In genomic region chr3:147101053-147101764, GRCm38 (mm10) we compare ENCODE assay signal across 12 mouse cellular contexts.
A peak's percentile ranks its signal among the peaks of the same experiment; 100 is the strongest.
DNase-seq lines count a peak whose midpoint lies in the region; ATAC-seq and TF ChIP-seq lines count a peak whose summit lies in the region.
"Had no signal": no experiment of that assay in that cellular context is flagged by ENCODE, and none has a peak within 500 bp of the region (broad histone marks: within the 10 kb centered on the region; RNA-seq: fewer than 3 reads in every experiment).

No protein-coding gene starts in this region.

- no peak overlapping the region for H3K4me2 ChIP-seq in hindbrain, embryonic 11.5 days (replicated peaks; ENCODE audit: low read depth, low read length)
- H3K4me2 ChIP-seq in hindbrain, postnatal 0 days (ENCODE audit: low read depth, low read length), result no peak overlapping the region
- H3K4me2 ChIP-seq in midbrain, embryonic 12.5 days (replicated peaks), result no peak overlapping the region
- H3K4me2 ChIP-seq in midbrain, postnatal 0 days (ENCODE audit: low read depth, low read length, poor library complexity, severe bottlenecking), result no peak overlapping the region

- no peaks in the 10 kb centered on the region for H3K9me3 ChIP-seq in hindbrain, embryonic 11.5 days (ENCODE audit: control insufficient read depth, low read length)
- H3K9me3 ChIP-seq in hindbrain, postnatal 0 days (ENCODE audit: low read length), result no peaks in the 10 kb centered on the region
- H3K9me3 ChIP-seq in midbrain, embryonic 12.5 days, result no peaks in the 10 kb centered on the region
- no peaks in the 10 kb centered on the region for H3K9me3 ChIP-seq in midbrain, postnatal 0 days (ENCODE audit: low read length)

- H3K27me3 ChIP-seq in hindbrain, embryonic 11.5 days (ENCODE audit: control insufficient read depth, insufficient read depth, low read length), result no peaks in the 10 kb centered on the region
- no peaks in the 10 kb centered on the region for H3K27me3 ChIP-seq in hindbrain, postnatal 0 days (ENCODE audit: insufficient read depth, low read length)
- H3K27me3 ChIP-seq in midbrain, embryonic 12.5 days, result peaks cover 19% of the 10 kb centered on the region
- no peaks in the 10 kb centered on the region for H3K27me3 ChIP-seq in midbrain, postnatal 0 days (ENCODE audit: insufficient read depth, low read length)

- H3K4me1 ChIP-seq in hindbrain, embryonic 11.5 days (replicated peaks; ENCODE audit: control insufficient read depth, insufficient read depth, low read length), result 0 out of 2 replicates have a peak, but pooled peaks cover 2% of the 10 kb centered on the region
- H3K4me1 ChIP-seq in hindbrain, postnatal 0 days (ENCODE audit: insufficient read depth, low read length), result peaks cover 3% of the 10 kb centered on the region; the same call in 1 of the 2 replicates
- peaks cover 39% of the 10 kb centered on the region for H3K4me1 ChIP-seq in midbrain, embryonic 12.5 days
- peaks cover 8% of the 10 kb centered on the region for H3K4me1 ChIP-seq in midbrain, postnatal 0 days (ENCODE audit: insufficient read depth, low read length)

- ATAC-seq in hindbrain, embryonic 11.5 days (ENCODE audit: low FRiP score), result peak; percentile 31; the same call in 1 of the 2 replicates
- ATAC-seq in hindbrain, postnatal 0 days, result no peak
- ATAC-seq in midbrain, embryonic 12.5 days (ENCODE audit: low FRiP score, low read depth), result no peak
- no peak for ATAC-seq in midbrain, postnatal 0 days (ENCODE audit: low FRiP score)
- no peak for ATAC-seq in megakaryocyte-erythroid progenitor cell, adult 5-6 weeks (replicated peaks; ENCODE audit: low FRiP score, low TSS enrichment, poor library complexity, severe bottlenecking)
- ATAC-seq: CD4-positive, CD25-positive, alpha-beta regulatory T cell, adult 4 months had no signal

- DNase-seq in hindbrain, embryonic 11.5 days (ENCODE audit: low spot score), result no peak
- no peak for DNase-seq in hindbrain, postnatal 0 days (ENCODE audit: low spot score)
- DNase-seq in midbrain, postnatal 0 days (ENCODE audit: low spot score), result no peak
- DNase-seq in kidney, postnatal 4 days, result peak; percentile 45 to 52
- DNase-seq in gastrocnemius, postnatal 10 days, result no peak
- DNase-seq: cerebellum, adult 2 months; gastrocnemius, postnatal 25 days; right cerebral cortex, postnatal 4 days; thymus, postnatal 14 days had no signal

- H3K27ac ChIP-seq in hindbrain, embryonic 11.5 days (ENCODE audit: low read depth, low read length), result no peak overlapping the region
- H3K27ac ChIP-seq in hindbrain, postnatal 0 days, result no peak overlapping the region
- peak overlapping the region; percentile 25; the same call in 1 of the 2 replicates for H3K27ac ChIP-seq in midbrain, embryonic 12.5 days (replicated peaks)
- no peak overlapping the region for H3K27ac ChIP-seq in midbrain, postnatal 0 days (ENCODE audit: low read depth, low read length)

- no peaks in the 10 kb centered on the region for H3K36me3 ChIP-seq in hindbrain, embryonic 11.5 days (ENCODE audit: control insufficient read depth, insufficient read depth, low read length)
- no peaks in the 10 kb centered on the region for H3K36me3 ChIP-seq in hindbrain, postnatal 0 days (ENCODE audit: insufficient read depth, low read length)
- H3K36me3 ChIP-seq in midbrain, embryonic 12.5 days, result no peaks in the 10 kb centered on the region
- no peaks in the 10 kb centered on the region for H3K36me3 ChIP-seq in midbrain, postnatal 0 days (ENCODE audit: insufficient read depth, low read length)

- H3K9ac ChIP-seq in hindbrain, embryonic 11.5 days (ENCODE audit: low read depth, low read length), result no peak overlapping the region
- no peak overlapping the region for H3K9ac ChIP-seq in hindbrain, postnatal 0 days (replicated peaks; ENCODE audit: low read length)
- no peak overlapping the region for H3K9ac ChIP-seq in midbrain, embryonic 12.5 days (replicated peaks)
- H3K9ac ChIP-seq in midbrain, postnatal 0 days (replicated peaks; ENCODE audit: low read length, poor library complexity, severe bottlenecking), result no peak overlapping the region

- TF ChIP-seq CTCF in hindbrain, postnatal 0 days (IDR thresholded peaks at IDR 0.05; ENCODE audit: low read depth), result no peak
- no peak for TF ChIP-seq CTCF in midbrain, postnatal 0 days (IDR thresholded peaks at IDR 0.05)

- WGBS in hindbrain, embryonic 11.5 days, result 58% methylated on average over 7 of the region's 7 CpGs
- 35% methylated on average over 7 of the region's 7 CpGs for WGBS in hindbrain, postnatal 0 days
- WGBS in midbrain, embryonic 12.5 days, result 48% methylated on average over 7 of the region's 7 CpGs
- 35% methylated on average over 7 of the region's 7 CpGs for WGBS in midbrain, postnatal 0 days

- no peak overlapping the region for H3K4me3 ChIP-seq in hindbrain, embryonic 11.5 days (ENCODE audit: low read depth, low read length)
- no peak overlapping the region for H3K4me3 ChIP-seq in hindbrain, postnatal 0 days (ENCODE audit: low read length)
- H3K4me3 ChIP-seq in midbrain, embryonic 12.5 days, result no peak overlapping the region
- no peak overlapping the region for H3K4me3 ChIP-seq in midbrain, postnatal 0 days (ENCODE audit: low read depth, low read length)

Comparison
In these comparisons a context has a peak if more than half of its experiments do, and no peak if none do; other contexts are left out.
1. DNase-seq: peak in kidney, postnatal 4 days (2 of 2); none in hindbrain, embryonic 11.5 days (single experiment), hindbrain, postnatal 0 days (single experiment), midbrain, postnatal 0 days (single experiment) and gastrocnemius, postnatal 10 days (single experiment).